Mouse (Mus musculus) liver, embryonic 14.5 days (tissue): ENCODE data around the gene Espl1.

ENCODE experiments used
- CTCF ChIP-seq: IDR thresholded peaks from 2 replicates; pipeline ENCODE4 v1.5.1; 2016; ENCODE audit warnings: antibody characterized with exemption, low read depth, control low read depth
- EP300 ChIP-seq: IDR thresholded peaks from 2 replicates; pipeline ENCODE4 v1.6.1; 2016; ENCODE audit warnings: antibody characterized with exemption, low read depth

GRCm38 (mm10) chr15:102279783-102280520, 16.1 kb upstream of the Espl1 start:
- TF ChIP-seq CTCF (no peak), EP300 (no peak)
